Mouse (Mus musculus) ovary, postnatal 10 days (tissue): ENCODE measurements at regions not wholly inside any gene's neighbourhood (a gene's known extent, or its start where the extent isn't known, plus 50 kb on each side); places are given as distances from the start of the nearest gene placed in this dataset.

Source experiments
- DNase-seq: peaks from one replicate; pipeline ENCODE4 v3.0.0; 2022; ENCODE audit warnings: low spot score

GRCm38 (mm10) chr4:131488246-131488645 lies 349.8 kb downstream of the Ptpru start:
- DNase-seq, result no peak

DNA sequence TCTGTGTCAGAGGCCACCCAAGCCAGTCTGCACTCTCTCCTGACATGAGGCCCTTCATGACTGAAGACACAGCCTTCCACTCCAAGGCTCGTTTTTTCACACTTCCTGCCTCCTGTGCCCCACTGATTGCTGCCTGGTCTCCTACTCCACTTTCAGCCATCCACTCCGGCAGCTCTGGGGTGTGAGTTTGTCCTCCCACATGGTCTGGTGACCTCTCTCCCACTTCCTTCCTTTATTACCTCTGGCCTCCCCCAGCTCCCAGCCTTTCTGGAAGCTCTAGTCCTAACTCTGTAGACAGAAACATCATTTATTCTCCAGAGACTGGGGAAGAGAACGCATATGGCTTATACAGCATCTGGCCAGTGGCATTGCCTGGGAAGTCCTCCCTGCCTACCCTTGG lies 349.0 kb downstream of the Ptpru start:
- no peak for DNase-seq

DNA sequence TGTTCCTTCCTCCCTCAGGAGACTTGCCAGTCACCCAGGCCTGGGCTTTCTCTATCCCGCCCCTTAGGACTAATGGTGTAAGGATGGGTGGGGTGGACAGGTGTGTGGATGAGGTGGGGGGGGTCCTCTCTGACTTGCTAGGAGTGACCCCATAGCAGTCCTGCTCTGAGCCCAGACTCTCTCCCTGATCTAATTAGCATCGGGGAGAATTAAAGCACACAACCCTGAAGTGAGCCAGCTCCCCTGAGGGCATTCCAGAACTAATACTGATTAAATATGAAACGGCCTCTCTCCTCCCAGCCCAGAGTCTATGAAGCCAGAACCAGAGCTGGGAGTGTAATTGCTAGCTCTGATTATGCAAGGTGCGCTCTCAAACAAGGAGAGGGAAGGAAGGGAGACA lies 346.1 kb downstream of the Ptpru start:
- no peak for DNase-seq

GRCm38 (mm10) chr4:131493726-131494125 lies 344.4 kb downstream of the Ptpru start:
- no peak for DNase-seq

DNA sequence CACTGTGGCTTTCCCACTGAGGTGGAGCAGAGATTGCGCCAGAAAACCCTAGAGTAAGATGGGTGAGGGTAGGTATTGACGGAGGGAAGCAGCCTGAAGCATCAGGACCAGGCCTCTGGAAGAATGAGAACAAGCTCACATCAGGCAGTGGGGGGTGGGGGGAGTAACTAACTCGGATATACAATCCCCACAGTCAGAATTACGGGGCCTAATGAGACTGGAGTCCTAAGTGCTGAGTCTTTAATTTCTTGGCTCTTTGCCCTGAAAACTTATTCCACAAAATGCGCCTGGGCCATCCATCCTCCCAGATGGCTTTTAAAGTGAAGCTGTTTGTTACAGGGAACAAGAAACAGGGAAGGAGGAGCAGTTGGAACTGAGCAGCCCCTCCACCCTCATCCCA lies 341.2 kb downstream of the Ptpru start:
- no peak for DNase-seq

DNA sequence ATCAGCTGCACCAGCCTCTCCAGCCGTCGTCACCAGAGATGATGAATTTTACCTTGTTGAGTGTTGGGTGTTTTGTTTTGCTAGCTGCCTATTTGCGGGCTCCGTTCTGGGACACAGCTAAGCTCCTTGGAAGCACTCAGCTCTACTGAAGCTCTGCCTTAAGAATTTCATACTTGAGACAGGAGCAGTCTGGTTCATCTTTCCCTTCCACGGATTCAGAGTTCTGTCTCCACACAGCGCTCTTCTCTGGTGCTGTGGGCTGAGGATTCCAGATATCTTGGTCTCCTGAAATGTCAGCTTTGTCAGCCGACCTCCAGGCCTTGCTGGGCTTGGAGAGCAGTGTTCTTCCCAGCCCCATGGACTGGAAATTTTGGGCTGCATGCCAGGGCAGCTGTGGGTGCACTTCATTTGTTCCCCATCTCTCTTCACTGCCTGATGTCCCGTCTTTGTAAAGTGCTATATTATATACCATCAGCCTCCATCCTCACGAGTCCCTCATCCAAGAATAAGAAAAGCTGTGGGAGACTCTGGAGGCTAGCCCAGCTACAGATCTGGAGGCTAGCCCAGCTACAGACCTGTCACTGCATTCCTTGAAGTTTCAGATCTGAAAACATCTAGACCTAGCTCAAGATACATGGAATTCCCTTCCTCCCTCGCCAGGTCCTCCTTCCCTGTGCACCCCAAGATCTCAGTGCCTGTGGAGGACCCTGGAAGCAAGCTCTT lies 337.0 kb downstream of the Ptpru start:
- DNase-seq, result no peak

DNA sequence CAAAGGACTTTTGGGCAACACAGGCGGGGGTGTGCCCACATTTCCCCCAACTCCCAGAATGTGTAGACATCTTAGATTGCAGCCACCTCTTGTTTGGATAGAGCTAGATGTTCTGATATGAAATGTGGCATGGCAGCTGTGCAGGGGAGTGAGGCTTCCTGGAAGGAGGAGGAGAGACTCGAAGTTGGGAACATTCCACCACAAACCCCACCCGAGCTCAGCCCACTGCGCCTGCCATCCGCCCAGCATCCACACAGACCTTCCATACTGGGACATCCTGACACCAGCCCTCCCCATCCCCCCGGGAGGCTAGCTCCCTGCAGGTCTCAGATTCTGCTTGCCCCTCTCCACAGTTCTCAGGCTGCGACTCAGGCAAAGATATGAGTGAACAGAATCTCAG lies 329.9 kb downstream of the Ptpru start:
- no peak for DNase-seq

- DNase-seq, result no peak
These were observed 326.5 kb downstream of the Ptpru start for GRCm38 (mm10) chr4:131511586-131511985.

DNA sequence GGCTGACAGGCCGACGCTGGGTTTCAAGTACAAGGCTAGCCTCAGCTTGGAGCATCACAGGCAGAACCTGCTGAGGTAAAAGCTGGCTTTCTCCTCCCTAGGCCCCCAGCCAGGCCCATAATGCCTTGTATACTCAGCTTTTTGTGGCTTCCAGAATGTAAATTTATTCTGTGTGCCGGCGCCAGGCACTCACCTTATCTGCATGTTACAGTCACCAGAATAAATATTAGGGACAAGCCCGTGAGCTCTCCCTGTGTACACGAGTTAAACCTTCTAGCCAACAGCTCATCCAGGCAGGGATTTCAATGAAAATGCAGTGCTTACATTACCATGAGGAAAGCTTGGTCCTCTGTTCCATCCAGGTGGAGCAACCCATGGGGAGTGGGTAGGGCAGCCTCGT lies 325.3 kb downstream of the Ptpru start:
- no peak for DNase-seq

- no peak for DNase-seq
These were observed 317.3 kb downstream of the Ptpru start for GRCm38 (mm10) chr4:131520636-131521306.

DNA sequence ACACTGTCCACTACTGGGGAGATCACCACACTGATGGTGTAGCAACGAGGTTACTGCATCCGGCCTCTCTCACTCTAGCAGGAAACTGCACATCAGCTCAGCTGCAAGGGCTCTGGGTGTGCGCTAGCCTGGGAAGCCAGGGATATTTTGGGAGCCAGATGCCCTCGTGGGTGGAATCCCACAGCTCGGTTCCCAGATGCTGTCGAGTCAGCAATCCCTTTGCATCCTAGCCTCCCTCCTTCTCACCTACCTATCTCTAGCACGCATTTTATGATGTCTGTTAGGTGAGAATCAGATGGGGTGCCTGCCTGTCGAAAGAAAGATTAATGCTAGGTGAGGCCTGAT lies 316.8 kb downstream of the Ptpru start:
- no peak for DNase-seq

GRCm38 (mm10) chr4:131525236-131525635 lies 312.9 kb downstream of the Ptpru start:
- DNase-seq, result no peak

- DNase-seq, result no peak
These were observed 307.6 kb downstream of the Ptpru start for GRCm38 (mm10) chr4:131530491-131530890.

- no peak for DNase-seq
These were observed 307.1 kb downstream of the Ptpru start for GRCm38 (mm10) chr4:131531003-131531402.

- no peak for DNase-seq
These were observed 303.3 kb downstream of the Ptpru start for GRCm38 (mm10) chr4:131534831-131535230.

GRCm38 (mm10) chr4:131538237-131538636 lies 299.9 kb downstream of the Ptpru start:
- no peak for DNase-seq

DNA sequence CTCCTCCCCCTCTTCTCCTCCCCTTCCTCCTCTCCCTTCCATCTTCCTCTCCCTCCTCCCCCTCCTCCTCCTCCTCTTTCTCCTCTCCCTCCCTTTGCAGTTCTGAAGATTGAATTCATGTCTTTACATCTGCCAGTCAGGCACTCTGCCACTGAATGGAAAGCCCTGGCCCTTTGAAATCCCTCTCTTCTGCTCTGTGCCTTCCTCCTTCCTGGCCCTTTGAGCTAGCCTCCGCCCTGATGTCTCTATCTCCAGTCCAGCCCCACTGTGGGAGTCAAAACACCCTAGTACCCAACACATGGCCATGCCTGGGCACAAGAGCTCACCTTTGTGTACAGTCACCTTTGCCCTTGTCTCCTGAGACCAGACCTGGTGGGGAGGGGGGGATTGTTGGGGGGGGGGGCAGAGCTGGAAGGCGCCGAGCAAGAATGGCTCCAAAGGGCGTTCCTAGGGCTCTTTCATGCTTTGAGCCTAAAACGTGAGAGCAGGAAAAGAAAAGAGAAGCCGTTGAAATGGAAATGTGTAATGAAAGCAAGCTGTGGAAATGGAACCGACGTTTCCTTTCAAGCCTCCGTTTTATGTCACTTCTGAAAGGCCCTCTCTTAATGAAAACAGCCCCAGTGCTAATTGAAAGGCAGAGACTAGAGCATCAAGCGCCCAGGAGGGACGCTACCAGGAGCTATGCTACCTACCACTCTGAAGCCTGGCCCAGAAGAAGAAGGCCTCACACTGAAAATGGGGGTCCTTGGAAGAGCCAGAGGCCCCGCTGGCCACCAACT lies 291.5 kb downstream of the Ptpru start:
- no peak for DNase-seq

- DNase-seq, result no peak
These were observed 288.5 kb downstream of the Ptpru start for GRCm38 (mm10) chr4:131549581-131549980.

DNA sequence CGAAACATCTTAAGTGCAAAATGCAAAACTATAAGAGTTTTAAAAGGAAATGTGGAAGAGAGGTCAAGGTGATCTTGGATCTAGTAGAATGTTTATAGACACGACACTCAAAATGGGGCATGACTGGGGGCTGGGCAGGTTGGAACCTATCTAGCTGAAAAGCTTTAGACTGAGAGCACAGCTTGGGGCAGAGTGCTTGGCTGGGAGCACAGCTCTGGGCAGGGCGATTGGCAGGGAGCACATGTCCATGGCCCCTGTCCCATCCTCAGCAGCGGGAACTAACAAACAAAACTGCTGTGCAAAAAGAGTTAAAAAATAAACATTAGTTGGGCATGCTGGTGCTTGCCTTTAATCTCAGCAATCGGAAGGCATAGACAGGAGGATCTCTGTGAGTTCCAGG lies 279.6 kb downstream of the Ptpru start:
- no peak for DNase-seq

DNA sequence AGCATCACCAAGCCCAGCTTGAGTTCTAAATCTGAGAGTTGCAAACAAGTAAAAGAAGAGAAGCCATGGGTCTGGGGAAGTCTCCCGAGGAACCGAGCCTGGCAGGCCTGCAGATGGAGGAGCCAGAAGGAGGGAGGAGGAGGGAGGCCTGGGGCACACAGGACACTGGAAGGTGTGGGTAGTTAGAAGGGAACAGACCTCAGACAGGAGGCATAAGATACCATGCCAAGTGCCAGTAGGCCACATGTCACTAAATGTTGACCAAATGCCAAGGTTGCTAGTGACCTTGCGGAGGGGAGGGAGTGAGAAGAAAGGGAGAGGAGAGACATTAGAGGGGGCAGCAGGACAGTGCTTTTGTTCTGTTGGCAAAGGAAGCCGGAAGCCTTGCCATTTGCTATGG lies 274.2 kb downstream of the Ptpru start:
- no peak for DNase-seq

DNA sequence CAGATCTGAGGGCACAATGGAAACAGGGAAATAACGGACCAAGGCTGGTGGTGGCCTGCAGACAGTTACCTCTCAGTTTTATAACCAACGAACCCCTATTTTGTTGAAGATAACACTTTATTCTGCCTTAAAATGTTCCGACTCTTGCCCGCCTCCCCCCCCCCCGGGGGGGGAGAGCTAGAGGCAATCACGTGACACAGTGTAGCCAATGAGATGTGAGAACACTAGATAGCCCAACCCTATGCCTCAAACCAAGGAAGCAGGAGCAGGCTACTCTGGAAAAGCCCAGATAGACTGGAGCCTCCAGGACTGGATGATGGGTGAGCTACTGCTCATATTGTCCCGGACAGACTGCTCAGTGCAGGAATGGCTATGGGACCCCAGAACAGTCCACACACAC lies 272.9 kb downstream of the Ptpru start:
- DNase-seq, result no peak

DNA sequence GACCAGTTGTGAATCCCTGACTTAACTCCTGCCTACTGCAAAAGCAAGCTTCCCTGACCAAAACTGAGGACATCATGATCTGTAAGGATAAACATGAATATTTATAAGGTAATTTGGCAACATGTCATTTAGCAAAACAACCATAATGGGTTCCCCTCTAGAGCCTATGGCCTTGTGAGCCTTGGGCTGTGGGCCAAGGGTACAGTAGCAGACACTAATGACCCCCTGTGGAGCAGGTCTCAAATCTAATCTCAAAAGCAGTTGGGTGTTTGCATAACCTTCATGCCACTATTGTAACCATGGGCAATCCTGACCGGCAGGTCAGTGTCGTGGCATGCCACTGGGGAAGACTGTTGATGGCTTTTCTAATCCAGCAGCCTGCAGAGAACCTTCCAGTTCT lies 270.8 kb downstream of the Ptpru start:
- DNase-seq, result no peak

DNA sequence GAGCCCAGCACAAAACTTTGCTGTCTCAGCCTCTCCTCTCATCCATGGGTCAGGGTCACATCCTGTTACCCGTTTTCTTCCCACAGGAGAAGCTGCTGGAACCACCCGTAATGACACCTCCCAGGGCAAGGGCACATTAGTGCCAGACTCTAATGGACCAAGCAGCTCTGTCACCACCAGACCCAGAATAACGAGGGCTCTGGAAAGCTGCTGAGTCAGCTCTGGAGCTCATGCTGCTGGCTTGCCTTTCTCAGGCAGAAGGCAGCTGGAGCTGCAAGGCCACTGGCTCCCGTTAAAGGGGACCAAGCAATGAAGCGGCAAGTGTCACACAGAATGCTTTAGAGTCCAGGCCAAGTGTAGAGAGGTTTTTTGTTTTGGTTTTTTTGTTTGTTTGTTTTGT lies 268.9 kb downstream of the Ptpru start:
- DNase-seq, result no peak
